In genomic region chr17:51362801-51363200, GRCm38 (mm10) we compare ENCODE assay signal across 19 mouse cellular contexts.
"Had no signal": no experiment of that assay in that cellular context is flagged by ENCODE, and none has a peak within 500 bp of the region (broad histone marks: within the 10 kb centered on the region; RNA-seq: fewer than 3 reads in every experiment).

No protein-coding gene starts in this region.

- ATAC-seq: midbrain, embryonic 16.5 days had no signal

- DNase-seq: lung, adult 18-20 months; lung, embryonic 14.5 days; lung, postnatal 10 days; lung, postnatal 4 days; midbrain, embryonic 14.5 days; retina, postnatal 1 day; right cerebral cortex, adult 18-20 months; right cerebral cortex, postnatal 25 days; right cerebral cortex, postnatal 4 days; spleen, adult 18-20 months; thymus, adult 18-20 months; thymus, postnatal 14 days; thymus, postnatal 36 days had no signal

- H3K4me3 ChIP-seq: midbrain, embryonic 10.5 days; midbrain, embryonic 12.5 days; myocyte; neural tube, embryonic 12.5 days; neural tube, embryonic 15.5 days had no signal

- H3K27ac ChIP-seq: midbrain, embryonic 10.5 days; midbrain, embryonic 12.5 days; neural tube, embryonic 12.5 days; neural tube, embryonic 15.5 days had no signal

- H3K27me3 ChIP-seq: midbrain, embryonic 12.5 days; neural tube, embryonic 12.5 days; neural tube, embryonic 15.5 days had no signal

- H3K4me2 ChIP-seq: lung, embryonic 14.5 days; midbrain, embryonic 12.5 days; neural tube, embryonic 12.5 days; neural tube, embryonic 15.5 days had no signal

- H3K9me3 ChIP-seq: midbrain, embryonic 10.5 days; midbrain, embryonic 12.5 days; neural tube, embryonic 12.5 days; neural tube, embryonic 15.5 days had no signal

- H3K9ac ChIP-seq: lung, embryonic 14.5 days; midbrain, embryonic 12.5 days; neural tube, embryonic 12.5 days; neural tube, embryonic 15.5 days had no signal

- H3K4me1 ChIP-seq: midbrain, embryonic 10.5 days; neural tube, embryonic 12.5 days had no signal

- H3K36me3 ChIP-seq: midbrain, embryonic 10.5 days; midbrain, embryonic 12.5 days; neural tube, embryonic 12.5 days; neural tube, embryonic 15.5 days had no signal
